Mouse (Mus musculus) lung, postnatal 14 days (tissue): ENCODE measurements around the gene Ccdc134.
"Not testable (repeated sequence)": the region's sequence is repeated elsewhere in the genome, so short reads cannot be mapped to it uniquely, and the experiment has no call there.

Experiments
- DNase-seq: peaks from one replicate; pipeline ENCODE4 v3.0.0; 2021

The Ccdc134 gene

DNA sequence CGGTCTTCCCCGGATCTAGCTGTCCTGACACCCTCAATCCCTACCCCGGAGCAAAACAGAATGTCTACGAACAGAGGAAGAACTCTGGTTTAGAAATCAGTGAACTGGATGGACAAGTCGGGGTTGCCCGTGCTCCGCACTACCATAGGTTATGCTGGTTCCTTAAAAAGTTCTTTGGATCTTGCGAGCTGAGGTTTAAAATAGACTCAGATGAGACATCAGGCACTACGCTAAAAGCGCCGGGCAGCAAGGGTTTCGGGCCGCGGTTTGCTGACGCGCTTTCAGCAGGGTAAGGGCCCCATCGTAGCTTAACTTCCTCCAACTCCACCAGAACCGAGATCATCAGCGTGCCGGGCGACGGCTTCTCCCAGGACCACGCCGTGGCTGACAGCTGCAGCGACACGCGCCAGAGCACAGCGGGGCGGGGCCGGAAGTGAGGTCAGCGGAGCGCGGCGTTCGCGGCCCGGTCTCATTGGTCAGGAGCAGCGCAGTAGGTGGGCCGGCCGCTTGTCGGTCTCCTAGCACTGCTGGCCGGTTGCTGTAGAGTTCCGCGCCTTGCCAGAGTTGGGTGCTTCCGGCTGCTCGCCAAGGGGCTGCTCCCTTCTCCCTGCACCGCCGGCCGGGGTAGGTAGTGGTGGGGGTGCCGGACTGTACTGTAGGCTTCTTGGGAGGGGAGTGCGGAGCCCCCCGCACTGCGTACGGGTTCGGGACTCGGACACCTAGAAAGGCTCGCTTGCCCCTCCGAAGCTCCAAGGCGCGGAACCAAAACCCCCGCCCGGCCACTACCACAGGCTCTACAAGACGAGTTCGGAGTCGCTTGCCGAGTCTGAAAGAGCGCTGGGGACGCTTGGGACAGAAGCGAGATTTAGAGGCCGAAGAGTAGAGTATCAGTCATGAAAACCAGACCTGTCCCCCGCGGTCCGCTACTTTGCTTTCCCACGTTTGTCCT lies at the start of gene Ccdc134:
Gene Ccdc134 (plus strand): TSS at position 497 of the 949 bp plus-strand sequence.
- peak; percentile 97 for DNase-seq

DNA sequence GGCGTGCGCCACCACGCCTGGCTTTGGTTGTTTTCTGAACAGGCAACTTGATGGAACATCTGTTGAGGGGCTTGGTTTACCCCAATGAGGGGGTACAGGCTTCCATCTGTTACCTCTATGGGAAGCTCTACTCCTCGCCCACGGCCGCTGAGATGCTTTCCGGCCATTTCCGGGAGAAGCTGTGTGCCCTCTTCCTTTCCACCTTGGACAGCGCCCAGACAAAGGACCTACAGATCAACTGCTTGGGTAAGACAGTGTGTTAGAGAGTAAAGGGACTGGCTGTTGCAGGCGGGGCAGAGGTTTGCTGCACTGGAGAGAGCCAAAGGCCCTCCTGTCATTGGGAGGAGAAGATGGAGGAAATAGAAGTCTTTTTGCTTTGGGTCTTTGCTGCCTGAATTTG lies 47.8 kb upstream of the Ccdc134 start:
- DNase-seq = no peak

DNA sequence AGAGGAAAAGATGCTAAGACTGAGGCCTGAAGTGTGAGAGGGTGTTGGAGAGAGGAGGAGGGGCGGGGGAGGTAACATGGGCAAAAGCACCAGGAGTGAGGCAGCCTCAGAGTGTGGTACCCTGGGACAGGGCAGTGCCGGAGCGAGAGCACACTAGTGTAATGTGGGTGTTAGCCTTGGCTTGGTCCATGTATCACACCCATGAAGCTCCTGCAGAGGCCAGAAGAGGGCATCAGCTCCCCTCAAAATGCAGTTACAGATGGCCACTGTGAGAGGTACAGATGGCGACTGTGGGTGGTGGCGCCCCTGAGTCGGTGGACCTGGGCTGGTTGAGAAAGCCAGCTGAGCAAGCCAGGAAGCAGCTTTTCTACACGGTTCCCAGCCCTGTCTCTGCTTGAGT lies 46.6 kb upstream of the Ccdc134 start:
- DNase-seq = peak; percentile 2

DNA sequence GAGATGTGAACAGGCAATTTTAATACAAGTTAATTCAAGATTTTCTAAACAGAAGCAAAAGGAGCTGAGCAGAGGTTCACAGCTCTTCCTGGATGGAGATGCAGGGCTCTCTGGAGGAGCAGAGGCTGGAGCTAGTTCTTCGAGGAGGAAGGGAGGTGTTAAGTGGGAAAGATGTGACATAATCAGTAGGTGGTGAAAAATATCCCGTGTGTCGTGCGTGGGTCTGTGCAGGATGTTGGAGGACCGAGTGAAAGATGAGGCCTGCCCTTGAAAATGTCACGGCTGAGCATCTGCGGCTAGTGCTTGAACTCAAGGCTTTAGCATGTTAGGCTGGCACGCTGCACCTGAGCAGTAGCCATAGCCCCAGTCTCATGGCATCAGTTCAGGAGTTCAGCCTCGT lies 42.1 kb upstream of the Ccdc134 start:
- no peak for DNase-seq

DNA sequence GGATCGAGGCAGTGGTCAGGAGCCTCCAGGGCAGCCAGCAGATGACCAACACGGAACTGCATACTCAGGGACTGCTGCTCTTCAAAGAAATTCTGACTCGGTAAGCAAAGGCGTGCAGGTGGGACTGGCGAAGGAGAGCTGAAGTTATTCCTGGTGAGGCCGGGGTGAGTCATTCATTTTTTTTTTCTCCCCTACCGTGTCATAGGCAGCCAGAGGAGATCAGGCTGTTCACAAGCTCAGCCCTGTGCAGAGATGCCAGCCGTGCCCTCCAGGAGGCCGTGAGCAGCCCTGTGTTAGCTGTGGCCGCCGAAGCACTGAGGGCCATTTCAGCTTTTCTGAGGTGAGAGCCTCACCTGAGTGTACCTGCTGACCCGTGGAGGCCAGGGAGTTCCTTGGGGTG lies 41.6 kb upstream of the Ccdc134 start:
- DNase-seq = no peak

DNA sequence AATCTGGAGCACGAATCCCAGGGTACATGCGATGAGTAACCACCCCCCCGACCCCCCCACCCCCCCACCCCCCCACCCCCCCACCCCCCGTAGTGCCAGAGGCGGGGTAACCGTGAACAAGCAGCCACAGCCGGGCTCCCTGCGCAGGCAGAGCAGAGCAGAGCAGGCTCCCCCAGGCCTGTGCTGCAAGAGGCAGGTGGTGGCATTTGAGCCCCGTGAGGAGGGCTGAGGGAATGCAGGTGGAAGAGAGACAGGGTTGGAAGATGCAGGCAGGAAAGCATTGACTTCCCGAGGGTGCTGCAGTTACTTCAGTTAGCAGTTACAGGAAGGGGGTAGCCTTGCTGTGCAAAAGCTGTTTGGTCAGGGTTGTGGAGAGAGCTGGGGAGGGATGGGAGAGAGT lies 40.5 kb upstream of the Ccdc134 start:
- no peak for DNase-seq

DNA sequence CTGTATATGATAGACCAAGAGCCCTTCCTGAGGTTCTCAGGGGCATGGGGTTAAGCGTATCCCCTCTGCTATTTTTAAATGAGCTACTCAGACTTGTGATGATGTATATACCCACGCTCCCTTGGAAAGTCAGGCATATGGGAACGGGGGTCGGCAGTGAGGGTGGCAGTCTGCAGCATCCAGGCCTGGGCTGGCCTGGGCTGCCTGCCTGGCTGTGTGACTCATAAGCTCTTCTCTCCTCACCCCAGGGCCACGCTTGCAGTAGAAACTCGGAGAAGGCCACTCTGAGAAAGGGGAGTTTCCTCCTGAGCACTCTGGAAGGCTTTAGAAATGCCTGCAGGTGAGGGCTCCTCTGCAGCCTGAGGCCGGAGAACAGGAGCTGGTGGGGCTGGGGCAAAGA lies 36.7 kb upstream of the Ccdc134 start:
- DNase-seq = no peak

DNA sequence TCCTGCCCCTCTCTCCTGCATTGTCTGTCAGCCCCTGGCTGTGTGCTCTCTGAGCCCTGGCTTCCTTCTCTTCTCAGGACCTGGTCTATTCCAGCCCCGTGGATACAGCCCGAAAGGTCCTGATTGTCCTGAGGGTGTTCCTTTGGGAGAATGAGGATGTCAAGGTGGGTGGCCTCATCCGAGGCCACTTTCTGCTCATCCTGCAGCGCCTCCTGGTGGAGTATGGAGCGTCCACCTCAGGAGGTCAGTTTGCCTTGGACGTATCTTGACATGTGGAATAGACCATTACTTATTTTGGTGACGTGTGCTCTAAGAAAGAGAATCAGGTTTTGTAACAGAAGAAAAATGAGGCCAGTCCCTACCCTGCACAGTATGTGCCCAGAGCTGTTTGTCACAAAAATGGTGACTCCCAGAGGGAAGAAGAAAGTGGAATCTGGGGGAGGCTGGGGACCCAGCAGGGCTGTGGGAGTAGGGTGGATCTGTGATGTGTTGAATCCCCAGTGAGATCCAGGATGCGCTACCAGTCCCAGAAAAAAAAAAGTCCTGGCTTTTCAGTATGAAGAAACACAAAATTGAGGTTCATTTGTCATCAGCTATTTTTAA lies 20.7 kb upstream of the Ccdc134 start:
- peak; percentile 55 for DNase-seq

DNA sequence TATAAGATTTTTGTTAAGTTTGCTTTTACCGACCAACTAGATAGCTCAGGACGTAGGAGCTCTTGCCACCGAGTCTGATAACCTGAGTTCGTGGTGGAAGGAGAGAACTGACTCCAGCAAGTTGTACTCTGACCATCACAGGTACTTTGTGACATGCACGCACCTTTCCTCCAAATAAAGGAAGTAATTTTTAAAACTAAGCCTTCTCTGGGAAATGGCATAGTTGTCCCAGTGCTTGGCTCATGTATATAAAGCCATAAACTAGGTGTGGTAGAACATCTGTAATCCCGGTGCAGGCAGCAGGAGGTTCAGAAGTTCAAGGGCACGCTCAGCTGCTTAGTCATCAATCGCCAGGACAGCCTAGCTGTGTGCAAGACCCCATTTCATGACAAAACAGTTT lies 7.2 kb upstream of the Ccdc134 start:
- DNase-seq = no peak

DNA sequence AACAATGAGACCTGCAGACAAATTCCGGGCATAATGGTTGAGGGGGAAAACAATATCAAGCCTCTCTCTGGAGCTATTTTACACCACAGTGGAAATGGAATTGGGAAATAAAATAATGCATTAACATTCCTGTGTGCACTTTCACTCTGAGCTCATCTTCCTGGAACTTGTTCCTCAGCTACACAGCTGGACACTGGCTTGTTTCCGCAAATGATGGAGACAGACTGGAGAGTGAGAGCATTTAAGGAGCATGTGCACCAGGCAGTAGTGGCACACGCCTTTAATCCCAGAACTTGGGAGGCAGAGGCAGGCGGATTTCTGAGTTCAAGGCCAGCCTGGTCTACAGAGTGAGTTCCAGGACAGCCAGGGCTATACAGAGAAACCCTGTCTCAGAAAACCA lies 1.0 kb upstream of the Ccdc134 start:
- DNase-seq = not testable (repeated sequence)

DNA sequence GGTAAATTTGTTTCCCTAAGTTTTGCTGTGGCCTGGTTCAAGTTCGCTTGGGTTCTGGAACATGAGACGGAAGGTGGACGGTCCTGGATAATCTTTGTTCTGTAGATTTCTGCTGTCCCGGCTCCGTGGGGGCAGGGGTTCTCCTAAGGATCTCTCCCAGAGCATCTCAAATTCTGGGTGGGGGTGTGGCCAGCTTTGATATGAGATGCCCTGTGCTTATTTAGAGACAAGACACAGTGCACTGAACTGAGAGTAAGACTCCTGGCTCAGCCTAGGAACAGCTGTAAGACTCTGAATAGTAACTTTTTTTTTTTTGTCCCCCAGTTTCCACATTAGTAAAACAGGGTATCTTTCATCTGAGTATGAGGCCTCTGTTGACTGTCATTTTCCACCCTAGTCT lies 676 bp downstream of the Ccdc134 start:
- no peak for DNase-seq

DNA sequence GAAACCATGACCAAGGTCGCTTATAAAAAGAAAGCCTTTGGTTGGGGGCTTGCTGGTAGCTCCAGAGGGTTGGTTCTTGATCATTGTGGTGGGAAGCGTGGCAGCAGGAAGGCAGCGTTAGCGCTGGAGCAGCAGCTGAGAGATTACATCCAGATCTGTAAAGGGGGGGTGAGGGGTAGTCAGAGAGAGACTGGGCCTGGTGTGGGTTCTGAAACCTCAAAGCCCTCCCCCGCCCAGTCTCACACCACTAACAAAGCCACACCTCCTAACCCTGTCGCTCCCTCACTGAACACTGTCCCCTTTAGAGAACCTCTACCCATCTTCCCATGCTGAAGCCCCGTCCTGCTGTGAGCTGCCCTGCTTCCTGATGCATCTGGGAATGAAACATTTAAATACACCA lies 2.9 kb downstream of the Ccdc134 start:
- no peak for DNase-seq

DNA sequence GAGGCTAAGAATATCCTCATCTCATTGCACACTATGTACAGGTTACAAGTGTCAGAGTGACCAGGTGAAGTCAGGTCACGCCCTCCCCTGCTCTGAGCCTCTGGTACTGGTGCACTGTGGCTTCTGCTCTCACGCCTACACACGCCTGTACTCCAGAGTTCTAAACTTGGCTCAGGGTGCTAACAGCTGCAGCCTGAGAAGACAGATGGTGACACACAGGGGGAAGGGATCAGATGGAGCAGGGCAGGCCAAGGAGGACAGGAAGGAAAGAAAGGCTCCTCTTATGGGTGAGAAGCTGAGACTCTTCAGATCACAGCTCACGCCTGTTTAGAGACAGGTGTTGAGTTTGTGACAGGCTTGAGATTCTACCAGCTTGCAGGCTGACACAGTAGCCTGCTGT lies 7.7 kb downstream of the Ccdc134 start:
- no peak for DNase-seq

DNA sequence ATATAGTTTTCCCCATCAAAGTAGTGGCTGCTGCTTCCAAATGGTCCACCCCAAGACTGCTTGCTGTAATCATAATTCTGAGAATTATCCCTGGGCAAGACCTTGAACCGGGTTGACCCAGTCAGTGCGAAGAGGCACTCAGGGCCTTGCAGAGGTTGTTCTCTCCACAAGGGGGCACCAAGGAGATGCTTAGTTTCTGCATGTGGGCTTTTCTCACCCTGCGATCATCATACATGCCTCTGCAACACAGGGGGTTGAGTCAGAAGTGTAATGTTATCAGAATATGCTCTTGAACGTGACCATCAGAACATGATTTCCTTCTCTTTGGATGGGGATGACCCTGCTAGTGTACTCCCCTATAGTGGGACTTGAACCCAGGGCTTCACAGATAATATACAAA lies 10.8 kb downstream of the Ccdc134 start:
- DNase-seq = peak; percentile 72

DNA sequence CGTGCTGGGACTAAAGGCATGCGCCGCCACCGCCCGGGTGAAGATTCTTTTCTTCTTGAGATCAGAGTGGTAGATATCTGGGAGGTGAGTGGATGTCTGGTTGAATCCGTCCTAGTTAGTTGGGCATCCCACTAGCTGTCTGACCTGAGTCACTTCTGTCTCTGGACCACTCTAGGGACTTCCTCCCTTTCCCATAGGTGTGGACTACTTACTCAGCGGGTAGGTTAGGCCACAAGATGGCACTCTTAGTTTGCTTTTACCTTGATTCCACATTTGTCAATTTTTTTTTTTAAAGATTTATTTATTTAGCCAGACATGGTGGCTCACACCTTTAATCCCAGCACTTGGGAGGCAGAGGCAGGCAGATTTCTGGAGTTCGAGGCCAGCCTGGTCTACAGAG lies 11.5 kb downstream of the Ccdc134 start:
- DNase-seq = no peak

DNA sequence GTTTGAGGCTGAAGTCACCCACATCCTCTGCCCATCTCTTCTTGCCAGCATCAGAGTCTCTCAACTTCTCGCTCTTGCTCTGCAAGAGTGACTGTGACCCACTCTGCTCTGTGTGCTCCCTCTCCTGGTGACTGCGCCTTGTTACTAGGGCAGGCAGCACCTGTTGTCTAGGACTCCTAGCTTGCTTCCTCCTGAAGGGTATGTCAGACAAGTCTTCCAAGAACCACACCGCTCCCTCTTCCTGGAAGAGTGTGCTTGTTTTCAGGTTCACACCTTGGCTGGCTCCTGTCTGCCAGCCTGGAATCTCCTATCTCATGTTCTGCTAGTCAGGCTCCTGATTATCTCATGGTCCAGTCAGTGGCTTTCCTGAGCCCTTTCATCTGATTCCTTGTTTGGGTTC lies 12.6 kb downstream of the Ccdc134 start:
- DNase-seq = no peak

DNA sequence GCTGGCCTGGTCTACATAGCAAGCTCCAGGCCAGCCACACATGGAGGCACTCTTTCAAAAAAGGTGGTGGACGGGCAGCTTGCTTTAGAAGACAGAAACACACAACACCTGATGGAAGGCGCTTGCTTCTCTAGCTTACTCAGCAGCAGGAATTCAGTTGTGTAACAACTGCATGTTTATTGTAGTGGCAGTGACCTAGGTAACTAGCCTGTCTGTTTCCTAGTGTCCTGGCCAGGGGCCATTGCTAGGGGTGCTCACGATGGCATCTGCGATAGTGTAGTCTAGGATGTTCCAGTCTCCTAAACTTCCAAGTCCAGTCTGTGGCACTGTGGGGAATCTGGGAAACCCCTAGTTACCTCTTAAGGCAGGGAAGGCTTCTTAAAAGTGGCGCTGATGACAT lies 16.4 kb downstream of the Ccdc134 start:
- DNase-seq = no peak

DNA sequence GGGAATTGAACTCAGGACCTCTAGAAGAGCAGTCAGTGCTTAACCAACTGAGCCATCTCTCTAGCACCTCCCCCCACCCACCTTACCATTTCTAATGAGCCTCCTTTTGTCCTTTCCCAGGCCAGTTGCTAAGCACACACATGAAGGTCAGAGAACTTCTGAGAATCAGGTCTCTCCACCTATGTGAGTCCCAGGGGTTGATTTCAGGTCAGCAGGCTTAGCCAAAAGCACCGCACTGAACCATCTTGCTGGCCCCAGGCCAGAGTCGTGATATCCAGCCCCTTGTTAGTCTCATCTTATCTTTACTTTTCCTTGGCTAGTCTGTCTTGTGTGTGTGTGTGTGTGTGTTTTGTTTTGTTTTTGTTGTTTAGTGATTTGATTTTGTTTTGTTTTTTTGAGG lies 17.7 kb downstream of the Ccdc134 start:
- DNase-seq = no peak

DNA sequence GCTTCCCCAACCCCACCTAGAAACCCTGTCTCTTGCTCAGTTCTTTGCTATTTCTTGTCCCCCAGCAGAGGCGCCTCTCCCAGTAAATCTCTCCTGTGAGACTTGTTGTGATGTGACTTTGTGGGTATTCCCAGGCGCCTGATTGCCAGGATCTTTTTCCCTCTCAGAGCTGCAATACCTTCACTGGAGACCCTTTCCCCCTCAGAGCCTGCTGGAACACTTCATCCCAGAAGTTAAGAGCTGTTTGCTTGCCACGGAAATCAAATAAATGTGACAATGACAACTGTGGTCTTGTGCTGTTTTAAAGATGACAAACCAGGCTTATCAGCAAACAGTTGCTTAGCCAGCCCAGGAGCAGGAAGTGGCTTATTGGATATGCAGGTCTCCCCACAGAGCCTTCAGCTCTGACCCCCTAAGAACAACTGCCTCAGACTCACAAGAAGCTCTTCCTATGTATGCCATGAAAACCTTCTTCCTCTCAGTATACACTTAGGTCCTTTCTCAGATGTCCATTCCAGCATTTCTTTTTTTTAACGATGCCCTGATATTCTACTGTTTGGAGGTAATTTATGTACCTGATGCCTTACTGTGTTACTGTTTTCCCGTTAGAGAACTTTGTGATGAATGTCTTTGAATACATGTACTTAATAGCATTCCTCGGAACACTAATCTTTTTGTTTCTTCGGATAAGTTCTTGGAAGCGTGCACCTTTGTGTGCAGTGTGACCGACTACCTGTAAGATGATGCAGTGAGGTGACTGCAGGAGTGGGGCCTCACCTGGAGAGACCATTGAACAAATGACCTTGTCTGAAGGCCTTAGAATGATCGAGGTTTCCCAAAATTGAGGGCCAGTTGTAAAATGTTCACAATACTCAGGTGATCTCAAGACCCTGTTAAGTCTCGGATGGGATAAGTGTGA lies 18.4 kb downstream of the Ccdc134 start:
- DNase-seq = no peak

DNA sequence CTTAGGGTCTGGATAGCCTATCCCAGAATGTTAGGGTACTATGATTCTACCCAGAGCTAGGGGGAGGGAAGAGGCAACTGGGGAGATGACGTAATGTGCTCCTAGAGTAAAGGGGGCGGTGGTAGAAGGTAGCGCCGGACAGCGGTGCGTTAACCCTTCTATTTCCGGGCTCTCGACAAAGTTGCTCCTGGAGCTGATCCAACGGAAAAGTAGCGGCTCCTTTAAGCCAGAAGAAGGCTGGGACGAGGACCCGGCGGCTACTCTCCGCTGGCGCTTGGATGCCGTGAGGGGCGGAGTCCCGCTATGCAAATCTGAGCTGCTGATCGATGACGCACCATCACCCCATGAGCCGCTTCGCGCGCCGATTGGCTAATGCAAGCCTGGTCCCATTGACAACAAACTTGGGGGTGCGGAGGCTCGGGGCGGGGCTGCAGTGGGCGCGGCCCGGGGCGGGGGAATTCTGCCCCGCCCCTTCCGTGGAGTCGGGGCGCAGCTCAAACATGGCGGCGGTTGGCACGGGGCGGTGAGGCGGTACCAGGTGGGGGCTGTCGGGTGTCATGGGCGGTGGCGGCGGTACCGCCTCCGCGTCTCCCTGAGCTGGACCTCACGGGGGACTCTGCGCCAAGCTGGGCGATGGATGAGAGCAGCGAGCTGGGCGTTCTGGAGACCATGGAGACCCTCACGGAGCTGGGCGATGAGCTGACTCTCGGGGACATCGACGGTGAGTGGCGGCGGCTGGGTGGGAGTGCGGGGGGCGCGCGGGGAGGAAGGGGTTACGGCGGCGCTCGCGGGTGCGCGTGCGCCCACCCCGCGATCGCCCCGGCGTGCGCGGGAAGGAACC lies 19.3 kb downstream of the Ccdc134 start, which contains the start of gene Srebf2:
Gene Srebf2 (plus strand): TSS at position 412 of the 841 bp plus-strand sequence.
- peak; percentile 98 for DNase-seq

DNA sequence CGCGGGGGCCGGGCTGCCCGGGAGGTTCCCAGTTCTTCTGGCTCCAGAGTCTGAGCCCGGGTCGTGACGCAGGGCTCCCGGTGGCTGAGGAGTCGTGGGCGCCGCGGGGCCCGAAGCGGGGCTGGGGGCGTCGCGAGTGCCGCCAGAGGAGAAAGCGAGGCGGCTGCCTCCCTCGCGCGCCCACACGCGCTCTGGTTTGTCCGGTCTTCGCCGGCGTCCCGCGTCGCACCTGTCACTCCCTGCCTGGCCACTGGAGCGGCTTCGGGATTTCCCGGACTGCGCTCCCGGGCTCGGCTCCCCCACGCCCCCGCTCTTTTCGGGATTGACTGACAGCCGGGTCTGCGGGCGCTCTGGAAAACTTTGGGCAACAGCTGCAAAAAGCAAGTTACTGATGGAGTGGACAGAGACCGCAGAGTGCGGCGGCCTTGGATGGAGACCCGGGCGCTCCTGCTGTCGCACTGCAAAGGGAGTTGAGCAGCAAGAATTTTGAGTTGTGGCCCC lies 19.9 kb downstream of the Ccdc134 start:
- no peak for DNase-seq

DNA sequence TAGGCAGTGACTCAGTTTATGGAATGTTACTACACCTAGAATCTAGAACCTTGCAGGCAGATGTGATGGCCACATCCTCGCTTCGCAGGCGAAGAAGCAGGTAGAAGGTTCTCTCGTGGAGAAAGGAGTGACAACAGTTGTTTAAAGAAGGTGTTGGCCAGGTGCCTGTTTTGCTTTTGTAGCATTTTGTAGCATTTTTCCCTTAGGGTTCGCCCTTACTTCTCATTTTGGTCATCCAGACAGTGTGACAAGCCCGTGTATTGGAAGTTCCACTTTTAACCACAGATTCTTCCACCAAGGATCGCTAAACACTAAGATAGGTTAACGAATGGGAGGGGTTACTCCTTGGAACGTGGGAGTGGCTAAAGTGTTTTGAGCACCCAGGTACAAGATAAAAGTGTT lies 20.8 kb downstream of the Ccdc134 start:
- no peak for DNase-seq
